Mouse (Mus musculus) embryonic facial prominence, embryonic 12.5 days (tissue): ENCODE measurements around the gene Large2. TPM values are rescaled to one million over a fixed set of nuclear protein-coding genes. Genes with fewer than 3 reads are reported as not detected.

Experiments used
- ATAC-seq: fragments of 200-750 bp; cut with Nextera tagmentation; 2 replicates; pipeline ENCODE4 v1.8.0; 2017; ENCODE audit not compliant: insufficient number of reproducible peaks, insufficient read depth, low FRiP score, low TSS enrichment
- H3K27ac ChIP-seq: fragments of 300-500 bp; sonication (generic); 2 replicates; pipeline ENCODE4 v1.5.1; 2016; ENCODE audit warnings: mild to moderate bottlenecking
- H3K27me3 ChIP-seq: fragments of 300-500 bp; sonication (generic); 2 replicates; pipeline ENCODE4 v1.6.1; 2016; ENCODE audit warnings: mild to moderate bottlenecking, moderate library complexity
- H3K36me3 ChIP-seq: fragments of 300-500 bp; sonication (generic); 2 replicates; pipeline ENCODE4 v1.6.1; 2016; ENCODE audit warnings: mild to moderate bottlenecking
- H3K4me1 ChIP-seq: fragments of 300-500 bp; sonication (generic); 2 replicates; pipeline ENCODE4 v1.6.1; 2016
- H3K4me2 ChIP-seq: fragments of 300-500 bp; sonication (generic); replicated peaks from 2 replicates; pipeline ENCODE4 v1.6.1; 2016; ENCODE audit warnings: mild to moderate bottlenecking, moderate library complexity
- H3K4me3 ChIP-seq: fragments of 300-500 bp; sonication (generic); 2 replicates; pipeline ENCODE4 v1.5.1; 2016; ENCODE audit warnings: mild to moderate bottlenecking
- H3K9ac ChIP-seq: fragments of 300-500 bp; sonication (generic); 2 replicates; pipeline ENCODE4 v1.6.1; 2016; ENCODE audit warnings: mild to moderate bottlenecking, moderate library complexity
- H3K9me3 ChIP-seq: fragments of 300-500 bp; sonication (generic); 2 replicates; pipeline ENCODE4 v1.6.1; 2016; ENCODE audit warnings: mild to moderate bottlenecking, moderate library complexity
- WGBS: fragments of 180-500 bp; shearing (Covaris S2); methylation state at CpG from one replicate; pipeline ENCODE4 v1.1.7; 2016; 5-methylcytosine and 5-hydroxymethylcytosine counted together
- polyA plus RNA-seq: library from polyadenylated mRNA; unstranded; fragments of >200 nt; fragmentation: Nextera tagmentation; extraction: Ambion mirVana; gene quantifications from 2 replicates; pipeline ENCODE4 v1.2.1, GENCODE M21; 2016

The Large2 gene
- polyA plus RNA-seq, 1 experiment from 2014 or later = 10.5 TPM

DNA sequence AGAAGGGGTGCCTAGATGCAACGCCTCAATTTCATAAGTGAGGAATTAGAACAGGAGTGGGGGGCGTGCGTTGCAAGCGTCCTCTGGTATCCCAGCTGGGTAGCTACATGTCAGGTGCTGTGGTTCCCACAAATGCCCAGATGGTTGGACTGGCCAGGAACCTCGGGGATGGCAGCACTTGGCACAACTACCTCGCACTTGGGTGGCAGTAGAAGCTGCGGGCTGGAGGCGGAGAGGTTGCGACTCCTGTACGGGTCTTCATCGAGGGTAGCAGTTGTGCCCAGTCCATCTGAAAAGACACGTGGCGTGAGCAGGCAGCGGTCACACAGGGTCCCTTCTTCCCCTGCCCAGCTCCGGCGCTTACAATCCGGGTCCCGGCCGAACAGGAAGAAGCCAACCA is 4.3 kb downstream of the Large2 start:
- Histone ChIP-seq H3K9me3 (no peaks in the 10 kb centered on the region), H3K4me1 (peaks cover 30% of the 10 kb centered on the region), H3K9ac (peak overlapping the region; percentile 52; the same call in 1 of the 2 replicates), H3K4me3 (peak overlapping the region; percentile 43), H3K27me3 (peaks cover 33% of the 10 kb centered on the region), H3K27ac (no peak overlapping the region), H3K4me2 (peak overlapping the region; percentile 90), H3K36me3 (peaks cover 10% of the 10 kb centered on the region; the same call in 1 of the 2 replicates)
- WGBS = 9% methylated on average over 19 of the region's 19 CpGs
- ATAC-seq = no peak

DNA sequence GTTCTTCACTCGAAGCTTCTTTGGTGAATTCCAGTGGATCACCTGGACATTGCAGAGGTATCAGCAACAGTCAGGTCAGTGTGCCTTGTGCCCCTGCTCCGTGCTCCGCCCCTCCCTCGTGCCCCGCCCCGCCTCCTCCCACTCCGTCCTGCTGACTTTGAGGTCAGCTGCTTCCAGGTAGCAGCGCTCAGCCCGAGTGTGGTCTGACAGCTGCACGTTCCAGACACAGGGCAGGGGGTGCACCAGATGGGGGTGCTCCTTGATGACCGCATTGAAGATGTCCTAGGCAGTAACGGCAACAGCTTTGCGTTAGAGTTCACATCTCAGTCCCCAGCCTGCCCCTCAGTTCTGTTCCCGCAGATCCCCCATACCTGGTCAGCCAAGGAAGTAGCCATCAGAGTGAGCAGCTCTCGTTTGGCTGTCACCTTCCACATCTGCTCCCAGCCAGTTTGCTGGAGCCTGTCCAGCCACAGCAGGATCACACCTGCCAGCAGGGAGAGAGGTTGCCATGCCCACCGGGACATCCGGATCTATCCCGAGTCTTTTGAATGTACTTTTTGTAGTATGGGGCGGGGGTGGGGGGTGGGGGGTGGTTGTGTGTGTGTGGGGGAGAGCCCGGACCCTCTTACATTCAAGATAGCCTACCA is 7.2 kb downstream of the Large2 start:
- 37% methylated on average over 20 of the region's 20 CpGs for WGBS
- ATAC-seq = no peak
- Histone ChIP-seq H3K4me2 (no peak overlapping the region), H3K27ac (no peak overlapping the region), H3K27me3 (peaks cover 33% of the 10 kb centered on the region), H3K4me3 (no peak overlapping the region), H3K4me1 (peaks cover 24% of the 10 kb centered on the region), H3K9me3 (no peaks in the 10 kb centered on the region), H3K36me3 (peaks cover 34% of the 10 kb centered on the region), H3K9ac (no peak overlapping the region)

DNA sequence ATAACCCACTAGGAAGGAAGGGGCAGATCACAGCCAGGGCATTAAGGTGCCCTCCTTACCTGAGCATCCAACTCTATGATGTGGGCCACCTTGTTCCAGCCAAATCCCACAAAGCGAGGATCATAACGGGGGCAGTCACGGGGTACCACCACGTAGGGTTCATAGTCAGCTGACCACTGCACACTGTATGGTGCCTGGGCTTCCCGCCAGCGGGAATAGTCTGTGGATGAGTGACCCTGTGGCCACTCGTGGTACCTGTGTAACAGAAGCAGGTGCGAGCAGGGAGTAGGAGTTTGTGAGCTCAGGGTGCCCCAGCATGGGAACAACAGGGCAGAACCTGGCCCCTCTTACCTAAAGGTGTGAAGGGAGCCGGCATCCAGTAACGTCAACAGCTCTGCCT is 9.1 kb downstream of the Large2 start:
- Histone ChIP-seq H3K27ac (no peak overlapping the region), H3K9ac (no peak overlapping the region), H3K27me3 (peaks cover 16% of the 10 kb centered on the region), H3K36me3 (peaks cover 42% of the 10 kb centered on the region), H3K4me3 (no peak overlapping the region), H3K9me3 (no peaks in the 10 kb centered on the region), H3K4me2 (no peak overlapping the region), H3K4me1 (peaks cover 8% of the 10 kb centered on the region; the same call in 1 of the 2 replicates)
- WGBS = 92% methylated on average over 10 of the region's 10 CpGs
- ATAC-seq = no peak

DNA sequence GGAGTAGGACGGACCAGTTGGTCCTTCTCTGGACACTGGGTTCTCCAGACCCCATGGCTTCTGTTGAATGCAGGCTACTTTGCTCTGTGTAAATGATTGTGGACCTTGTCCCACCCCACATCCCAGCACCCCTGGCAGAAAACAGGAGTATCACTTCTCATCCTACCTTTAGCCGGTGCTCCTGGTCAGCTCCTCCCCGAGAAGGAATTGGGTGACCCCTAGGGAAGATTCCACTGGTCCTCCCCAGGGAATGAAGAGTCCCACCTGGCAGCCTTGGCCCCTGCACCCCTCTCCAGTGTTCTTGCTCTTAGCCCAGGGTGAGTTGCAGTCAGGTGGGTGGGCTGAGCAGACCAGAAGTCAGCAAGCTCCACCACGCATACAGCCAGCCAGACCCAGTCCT is 10.6 kb downstream of the Large2 start:
- ATAC-seq = no peak
- Histone ChIP-seq H3K27me3 (peaks cover 2% of the 10 kb centered on the region; the same call in 1 of the 2 replicates), H3K36me3 (peaks cover 57% of the 10 kb centered on the region), H3K27ac (no peak overlapping the region), H3K4me2 (no peak overlapping the region), H3K4me3 (no peak overlapping the region), H3K4me1 (no peaks in the 10 kb centered on the region), H3K9ac (no peak overlapping the region), H3K9me3 (no peaks in the 10 kb centered on the region)
- 93% methylated on average over 4 of the region's 4 CpGs for WGBS

DNA sequence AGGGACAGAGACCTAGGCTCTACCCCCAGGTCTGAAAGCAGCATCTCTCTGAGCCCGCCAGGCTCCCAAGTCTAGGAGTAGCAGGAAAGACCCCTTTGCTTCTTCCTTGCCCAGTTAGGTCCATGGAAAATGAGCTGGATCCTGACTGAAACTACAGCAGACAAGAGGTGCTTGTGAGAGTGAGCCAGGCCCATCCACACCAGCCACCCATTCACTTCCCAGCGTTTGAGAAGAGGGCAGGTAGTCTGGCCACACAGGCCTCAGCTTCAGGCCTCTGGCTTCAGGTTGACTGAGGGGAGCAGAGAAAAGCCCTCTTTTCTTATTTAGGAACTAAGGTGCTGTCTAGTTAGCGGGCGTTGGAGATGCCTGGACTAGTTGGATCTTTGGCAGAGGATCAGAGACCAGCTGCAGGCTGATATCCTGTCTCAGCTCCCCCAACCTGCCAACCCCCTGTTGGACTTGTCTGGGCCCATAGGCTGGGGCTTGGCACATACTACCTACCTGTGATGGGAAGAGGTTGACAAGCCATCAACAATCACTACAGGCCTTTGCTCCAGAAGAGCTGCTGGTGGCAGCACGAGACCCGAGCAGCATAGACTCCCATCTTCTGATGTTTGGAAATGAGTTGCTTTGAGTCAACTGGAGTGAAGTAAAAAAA is 12.0 kb downstream of the Large2 start:
- Histone ChIP-seq H3K4me2 (no peak overlapping the region), H3K4me3 (no peak overlapping the region), H3K4me1 (no peaks in the 10 kb centered on the region), H3K9ac (no peak overlapping the region), H3K27me3 (no peaks in the 10 kb centered on the region), H3K36me3 (peaks cover 71% of the 10 kb centered on the region), H3K9me3 (no peaks in the 10 kb centered on the region), H3K27ac (no peak overlapping the region)
- no peak for ATAC-seq
- WGBS = 87% methylated on average over 6 of the region's 6 CpGs

DNA sequence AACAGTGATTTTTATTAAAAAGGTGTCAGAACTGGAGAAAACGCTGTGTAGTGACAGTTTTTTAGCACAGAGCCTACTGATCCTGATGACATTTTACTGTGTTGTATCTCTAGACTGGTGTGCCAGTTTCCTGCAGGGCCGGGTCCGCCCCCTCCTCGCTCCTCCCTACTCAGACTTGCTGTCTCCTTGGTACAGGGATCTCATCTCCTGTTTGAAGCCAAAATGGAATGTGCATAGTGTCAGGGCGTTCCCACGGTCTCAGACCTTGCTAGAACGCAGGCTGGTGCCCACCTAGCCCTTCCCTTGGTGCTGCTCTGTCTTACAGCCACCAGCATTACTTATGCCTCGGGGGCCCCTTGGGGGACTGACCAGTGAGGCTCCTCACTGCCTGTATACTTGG is 12.9 kb downstream of the Large2 start:
- Histone ChIP-seq H3K27ac (no peak overlapping the region), H3K36me3 (peaks cover 78% of the 10 kb centered on the region), H3K4me3 (no peak overlapping the region), H3K4me2 (no peak overlapping the region), H3K4me1 (no peaks in the 10 kb centered on the region), H3K9me3 (no peaks in the 10 kb centered on the region), H3K9ac (no peak overlapping the region), H3K27me3 (no peaks in the 10 kb centered on the region)
- ATAC-seq = no peak
- WGBS = 84% methylated on average over 8 of the region's 8 CpGs

DNA sequence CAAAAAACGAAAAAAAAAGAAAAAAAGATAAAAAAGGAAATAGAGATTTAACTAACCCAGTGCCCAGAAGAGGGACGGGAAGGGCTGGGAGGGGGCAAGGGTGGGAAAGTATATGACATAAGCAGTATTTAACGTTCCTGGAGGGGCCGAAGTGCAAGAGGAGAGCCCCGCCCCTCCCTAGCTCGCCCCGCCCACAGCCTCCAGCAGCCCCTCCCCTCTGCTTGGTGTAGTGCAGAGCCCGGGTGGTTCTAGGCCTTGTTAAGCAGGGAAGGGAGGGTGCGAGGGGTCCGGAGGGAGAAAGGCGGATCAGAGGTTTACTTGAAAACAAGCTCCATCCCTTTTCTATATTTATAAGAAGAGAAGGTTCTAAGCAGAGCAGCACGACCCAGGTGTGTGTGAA is 13.8 kb downstream of the Large2 start:
- ATAC-seq = no peak
- Histone ChIP-seq H3K36me3 (peaks cover 72% of the 10 kb centered on the region), H3K4me1 (no peaks in the 10 kb centered on the region), H3K27me3 (no peaks in the 10 kb centered on the region), H3K4me3 (no peak overlapping the region), H3K9ac (no peak overlapping the region), H3K4me2 (no peak overlapping the region), H3K27ac (no peak overlapping the region), H3K9me3 (no peaks in the 10 kb centered on the region)
- 23% methylated on average over 12 of the region's 12 CpGs for WGBS

DNA sequence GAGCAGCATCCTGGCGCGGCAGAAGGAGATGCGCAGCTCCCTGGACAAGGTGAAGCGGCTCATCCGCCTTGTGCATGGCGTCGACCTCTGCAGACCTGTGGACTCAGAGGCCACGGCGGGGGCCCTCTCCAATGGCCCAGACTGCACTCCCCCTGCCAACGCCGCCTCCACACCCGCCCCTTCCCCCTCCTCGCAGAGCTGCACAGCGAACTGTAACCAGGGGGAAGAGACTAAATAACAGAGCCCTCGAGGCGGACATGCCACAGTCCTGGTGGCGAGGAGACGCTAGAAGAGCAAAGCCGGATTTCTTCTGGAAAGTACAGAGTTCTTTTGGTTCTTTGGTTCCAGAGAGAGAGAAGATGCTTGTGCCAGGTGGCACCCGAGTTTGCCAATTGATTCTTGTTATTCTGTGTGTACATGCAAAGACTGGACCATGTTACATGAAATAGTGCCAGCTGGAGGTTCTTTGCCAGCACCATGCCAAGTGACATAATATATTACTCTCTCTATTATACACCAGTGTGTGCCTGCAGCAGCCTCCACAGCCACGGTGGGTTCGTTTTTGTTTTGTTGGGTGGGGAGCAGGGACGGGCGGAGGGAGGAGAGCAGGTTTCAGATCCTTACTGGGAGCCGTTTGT is 14.4 kb downstream of the Large2 start:
- Histone ChIP-seq H3K4me3 (no peak overlapping the region), H3K9ac (no peak overlapping the region), H3K9me3 (no peaks in the 10 kb centered on the region), H3K27ac (no peak overlapping the region), H3K4me1 (no peaks in the 10 kb centered on the region), H3K4me2 (no peak overlapping the region), H3K27me3 (no peaks in the 10 kb centered on the region), H3K36me3 (peaks cover 71% of the 10 kb centered on the region)
- ATAC-seq = no peak
- 71% methylated on average over 23 of the region's 25 CpGs for WGBS

DNA sequence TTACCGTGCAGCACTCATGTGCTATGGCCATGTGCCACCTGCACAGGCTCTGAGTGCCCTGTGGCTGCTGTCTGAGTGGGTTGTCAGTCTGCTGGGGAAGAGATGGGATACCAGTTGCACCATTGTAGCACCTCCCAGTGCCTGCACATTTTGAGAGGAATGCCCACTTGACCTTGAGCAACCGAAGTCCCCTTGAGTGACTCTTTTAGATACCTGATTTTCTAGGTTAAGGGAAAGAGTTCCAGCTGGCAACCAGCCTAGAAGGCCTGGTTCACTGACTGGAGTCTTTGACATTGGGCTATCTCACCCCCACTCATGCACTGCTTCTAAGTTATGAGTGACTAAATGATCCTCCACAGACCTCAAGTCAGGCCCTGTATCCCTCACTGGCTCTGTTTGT is 15.4 kb downstream of the Large2 start:
- Histone ChIP-seq H3K27me3 (no peaks in the 10 kb centered on the region), H3K4me3 (no peak overlapping the region), H3K27ac (no peak overlapping the region), H3K4me2 (no peak overlapping the region), H3K36me3 (peaks cover 66% of the 10 kb centered on the region), H3K9ac (no peak overlapping the region), H3K9me3 (no peaks in the 10 kb centered on the region), H3K4me1 (no peaks in the 10 kb centered on the region)
- 93% methylated on average over 2 of the region's 2 CpGs for WGBS
- ATAC-seq = no peak

DNA sequence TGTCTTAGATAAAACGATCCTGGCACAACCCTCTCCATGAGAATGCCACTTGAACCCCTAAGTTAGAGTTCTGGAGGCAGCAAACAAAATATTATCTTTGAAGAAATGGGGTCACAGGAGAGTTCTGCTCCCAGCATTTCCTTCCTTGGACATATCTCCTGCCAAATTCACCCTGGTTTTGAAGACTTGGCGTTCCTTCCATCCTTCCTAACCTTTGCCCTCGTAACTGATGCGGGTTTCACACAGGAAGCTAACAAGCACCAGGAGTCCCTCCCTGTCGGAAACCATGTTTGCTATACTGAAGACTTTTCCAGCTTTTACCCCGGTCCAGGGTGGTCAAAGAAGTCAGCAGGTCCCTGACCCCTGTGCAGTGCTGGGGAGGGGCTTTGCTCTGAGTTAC is 20.4 kb downstream of the Large2 start:
- 46% methylated on average over 6 of the region's 6 CpGs for WGBS
- Histone ChIP-seq H3K9me3 (no peaks in the 10 kb centered on the region), H3K9ac (no peak overlapping the region), H3K27me3 (no peaks in the 10 kb centered on the region), H3K36me3 (peaks cover 65% of the 10 kb centered on the region), H3K27ac (no peak overlapping the region), H3K4me2 (no peak overlapping the region), H3K4me3 (no peak overlapping the region), H3K4me1 (no peaks in the 10 kb centered on the region)
- ATAC-seq = no peak

DNA sequence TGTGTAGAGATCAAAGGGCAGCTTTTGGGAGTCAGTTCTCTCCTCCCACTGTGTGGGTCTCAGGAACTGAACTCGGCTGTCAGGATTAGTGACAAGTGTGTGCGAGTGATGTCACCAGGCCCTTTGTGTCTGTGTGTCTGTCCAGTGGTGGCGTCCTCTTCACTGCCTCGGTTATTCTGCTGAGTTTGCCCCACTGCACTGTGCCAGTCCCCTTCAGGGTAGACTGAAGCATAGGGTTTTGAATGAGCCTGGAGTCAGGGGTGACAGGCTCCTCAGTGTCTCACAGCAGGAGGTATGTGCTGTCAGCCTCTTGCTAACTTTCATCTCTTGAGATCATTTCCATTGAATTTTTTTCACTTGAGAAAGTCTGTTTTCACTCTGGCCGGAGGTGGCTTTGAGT is 21.3 kb downstream of the Large2 start:
- H3K36me3 ChIP-seq = peaks cover 65% of the 10 kb centered on the region
- 67% methylated on average over 5 of the region's 5 CpGs for WGBS
- ATAC-seq = no peak

DNA sequence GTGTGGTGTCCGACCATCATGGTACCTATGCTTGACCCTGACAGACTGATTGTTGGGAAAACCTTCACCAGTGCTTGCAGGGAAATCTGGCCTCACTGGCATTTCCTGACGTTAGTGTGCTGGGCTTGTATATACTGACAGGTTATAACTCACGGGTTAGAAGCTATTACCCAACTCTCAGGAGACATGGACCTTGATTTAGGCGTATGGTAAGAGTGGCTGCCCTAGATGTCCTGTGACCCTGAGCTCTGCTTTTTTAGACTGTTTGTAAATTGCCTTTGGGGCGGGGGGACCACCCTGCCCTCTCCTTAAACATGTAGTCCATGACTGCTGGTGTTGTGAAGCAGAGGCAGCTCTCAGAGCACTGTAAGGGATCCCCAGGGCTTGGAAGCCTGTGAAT is 24.0 kb downstream of the Large2 start:
- Histone ChIP-seq H3K27ac (no peak overlapping the region), H3K36me3 (peaks cover 58% of the 10 kb centered on the region), H3K27me3 (no peaks in the 10 kb centered on the region), H3K9ac (no peak overlapping the region), H3K9me3 (no peaks in the 10 kb centered on the region), H3K4me2 (no peak overlapping the region), H3K4me3 (no peak overlapping the region), H3K4me1 (no peaks in the 10 kb centered on the region)
- no peak for ATAC-seq
- WGBS = 56% methylated on average over 5 of the region's 5 CpGs

More for the DNA sequence above, 21.3 kb downstream of the Large2 start:
- Histone ChIP-seq H3K4me3 (no peak overlapping the region), H3K9ac (no peak overlapping the region), H3K9me3 (no peaks in the 10 kb centered on the region), H3K27me3 (no peaks in the 10 kb centered on the region), H3K27ac (no peak overlapping the region), H3K4me1 (no peaks in the 10 kb centered on the region), H3K4me2 (no peak overlapping the region)
